Mouse (Mus musculus): ENCODE measurements around the gene Lman2.

Lman2 gene

DNA sequence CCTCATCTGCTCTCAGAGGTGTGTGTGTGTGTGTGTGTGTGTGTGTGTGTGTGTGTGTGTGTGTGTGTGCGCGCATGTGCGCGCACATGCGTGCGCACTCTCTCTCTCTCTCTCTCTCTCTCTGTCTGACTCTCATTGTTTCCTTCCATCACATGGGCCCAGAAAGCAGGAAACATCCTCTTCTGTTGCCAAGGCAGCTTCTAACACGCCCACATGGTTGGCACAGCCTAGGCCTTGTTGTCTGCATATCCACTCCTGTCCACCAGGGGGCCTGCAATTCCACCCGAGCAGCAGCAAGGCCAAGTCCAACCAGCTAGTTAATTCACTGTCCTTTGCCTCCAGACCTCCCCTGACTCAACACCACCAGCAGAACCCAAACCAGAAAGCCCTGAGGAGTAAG lies 35.0 kb downstream of the Lman2 start:
- DNase-seq (ENCODE audit: low read depth, low spot score): peak; percentile 81

- DNase-seq (ENCODE audit: low read depth, low spot score): no peak
These were observed 35.4 kb downstream of the Lman2 start for GRCm38 (mm10) chr13:55327169-55327568.

DNA sequence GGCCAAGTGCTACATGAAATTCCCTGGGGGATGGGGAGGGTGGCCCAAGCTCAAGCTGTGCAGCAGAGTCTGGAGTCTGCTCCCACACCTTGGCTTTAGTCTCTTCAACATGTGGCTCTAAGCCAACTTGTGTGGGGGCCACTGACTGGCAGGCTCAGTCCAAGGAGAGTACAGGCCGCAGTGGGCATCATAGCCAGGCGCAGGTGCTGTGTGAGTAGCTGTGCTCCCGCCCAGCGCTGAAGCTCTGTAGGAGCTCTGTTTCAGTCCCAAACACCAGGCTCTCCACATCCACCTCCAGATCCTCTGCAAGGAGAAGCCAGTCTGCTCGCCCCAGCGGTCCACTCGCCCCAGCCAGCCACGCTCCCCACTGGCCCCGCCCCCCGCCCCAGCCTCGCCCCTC lies 37.0 kb downstream of the Lman2 start:
- no peak for DNase-seq (ENCODE audit: low read depth, low spot score)

DNA sequence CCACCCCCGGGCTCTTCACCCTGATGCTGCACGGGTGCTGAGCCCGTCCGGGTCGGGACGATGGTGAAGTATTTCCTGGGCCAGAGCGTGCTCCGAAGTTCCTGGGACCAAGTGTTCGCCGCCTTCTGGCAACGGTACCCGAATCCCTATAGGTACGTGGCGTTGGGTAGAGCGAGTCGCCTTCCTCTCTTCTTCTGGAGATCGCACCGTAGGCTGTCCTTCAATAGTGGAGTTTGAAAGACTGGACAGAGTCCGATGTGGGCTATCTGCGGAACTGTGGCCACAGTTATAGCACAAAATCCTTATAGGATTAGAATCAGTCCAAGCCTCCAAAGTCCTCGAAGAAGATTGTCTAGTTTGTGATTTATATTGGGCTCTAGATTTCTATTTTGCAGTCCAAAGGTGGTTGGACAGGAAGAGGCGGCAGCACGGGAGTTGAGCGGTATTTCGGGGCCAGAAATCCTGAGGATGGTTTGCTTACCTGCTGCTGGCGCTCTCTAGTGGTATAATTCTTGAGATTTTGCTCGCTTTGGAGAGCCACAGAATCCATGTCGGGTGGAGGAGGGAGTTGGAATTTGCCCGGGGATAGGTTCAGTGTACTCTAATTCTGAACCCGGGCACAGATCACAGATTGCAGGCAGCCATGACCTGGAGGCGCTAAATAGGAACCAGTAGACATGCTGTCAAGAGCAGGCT lies 40.3 kb downstream of the Lman2 start:
- no peak for DNase-seq (ENCODE audit: low read depth, low spot score)

DNA sequence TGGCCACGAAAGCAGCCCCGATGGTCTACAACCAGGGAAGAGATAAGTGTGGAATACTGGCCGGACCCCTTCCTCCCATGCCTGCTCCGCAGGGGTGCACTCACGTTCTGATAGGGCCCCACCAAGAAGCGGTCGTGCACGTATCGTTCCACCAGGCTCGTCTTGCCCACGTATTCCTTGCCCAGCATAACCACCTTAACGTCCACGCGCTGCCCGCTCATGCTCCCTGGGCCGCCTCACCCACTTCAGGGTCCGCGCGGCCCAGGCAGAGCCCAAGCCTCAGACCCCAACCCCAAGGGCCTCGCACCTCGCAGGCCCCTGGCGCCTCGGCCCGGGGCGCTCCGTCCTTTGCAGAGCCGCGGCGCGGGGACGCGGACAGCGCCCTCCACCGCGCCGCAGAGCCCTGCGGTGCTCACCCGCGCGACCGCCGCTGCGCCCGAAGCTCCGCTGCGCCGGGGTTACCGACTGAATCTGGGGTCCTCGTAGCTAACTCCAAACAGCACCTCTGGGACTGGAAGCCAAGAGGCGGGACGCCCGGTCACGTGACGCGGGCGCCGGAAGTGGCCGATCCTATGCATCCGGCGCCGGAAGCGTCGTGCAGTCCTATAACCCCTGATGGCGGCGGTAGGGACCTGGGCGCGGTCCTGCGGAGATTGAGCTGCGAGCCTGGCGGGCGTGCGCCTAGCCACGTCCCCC lies 41.0 kb downstream of the Lman2 start, which contains the start of gene Rab24:
TSS of gene Rab24 (minus strand) at position 513 of the 696 bp plus-strand sequence.
- DNase-seq (ENCODE audit: low read depth, low spot score): no peak

DNA sequence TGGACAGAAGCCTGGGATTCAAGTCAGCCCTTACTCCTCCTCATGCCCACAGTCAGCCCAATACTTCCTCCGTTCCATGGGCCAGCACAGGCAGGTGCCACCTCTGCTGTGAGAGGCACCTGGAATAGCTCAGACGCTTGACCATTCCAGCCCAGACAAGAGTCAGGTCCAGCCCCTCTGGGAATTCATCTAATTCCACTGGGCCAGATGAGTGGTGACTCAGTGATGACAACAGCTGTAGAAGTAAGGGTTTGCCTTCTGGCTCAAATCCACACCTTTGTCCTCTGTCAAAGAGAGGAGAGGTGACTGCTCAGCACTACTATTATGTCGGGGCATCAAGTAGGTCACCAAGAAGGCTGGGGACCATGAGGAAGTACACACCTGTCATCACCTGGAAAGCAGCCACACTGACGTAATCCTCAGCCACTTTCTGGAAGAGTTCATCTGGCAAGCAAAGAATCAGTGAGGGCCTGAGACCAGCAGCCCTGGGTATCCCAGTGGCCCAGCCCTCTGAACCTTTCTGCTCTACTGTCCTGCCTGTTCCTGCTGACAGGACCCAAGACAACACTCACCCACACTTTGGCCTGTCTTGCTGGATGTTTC lies 42.6 kb downstream of the Lman2 start, which contains the start of gene Prelid1:
TSS of gene Prelid1 (plus strand) at position 570 of the 603 bp plus-strand sequence.
- DNase-seq (ENCODE audit: low read depth, low spot score): no peak

DNA sequence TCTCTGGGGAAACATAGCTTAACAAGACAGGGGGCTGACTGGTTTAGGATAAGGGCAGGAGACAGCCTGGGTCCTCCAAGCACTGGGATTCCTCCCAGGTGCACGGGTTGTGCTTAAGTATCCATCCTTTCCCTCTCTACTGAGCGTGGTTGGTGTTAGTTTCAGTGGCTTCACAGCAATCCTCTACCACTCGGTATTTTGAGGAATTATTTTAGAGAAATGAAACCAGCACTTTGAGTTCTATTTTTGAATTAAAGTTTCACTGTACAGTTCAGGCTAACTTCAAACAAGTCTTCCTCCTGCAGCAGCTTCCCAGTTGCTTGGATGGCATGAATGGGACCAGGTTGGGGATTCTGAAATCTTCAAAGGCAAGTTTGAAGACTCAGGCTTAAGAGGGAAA lies 44.2 kb downstream of the Lman2 start:
- no peak for DNase-seq (ENCODE audit: low read depth, low spot score)

DNA sequence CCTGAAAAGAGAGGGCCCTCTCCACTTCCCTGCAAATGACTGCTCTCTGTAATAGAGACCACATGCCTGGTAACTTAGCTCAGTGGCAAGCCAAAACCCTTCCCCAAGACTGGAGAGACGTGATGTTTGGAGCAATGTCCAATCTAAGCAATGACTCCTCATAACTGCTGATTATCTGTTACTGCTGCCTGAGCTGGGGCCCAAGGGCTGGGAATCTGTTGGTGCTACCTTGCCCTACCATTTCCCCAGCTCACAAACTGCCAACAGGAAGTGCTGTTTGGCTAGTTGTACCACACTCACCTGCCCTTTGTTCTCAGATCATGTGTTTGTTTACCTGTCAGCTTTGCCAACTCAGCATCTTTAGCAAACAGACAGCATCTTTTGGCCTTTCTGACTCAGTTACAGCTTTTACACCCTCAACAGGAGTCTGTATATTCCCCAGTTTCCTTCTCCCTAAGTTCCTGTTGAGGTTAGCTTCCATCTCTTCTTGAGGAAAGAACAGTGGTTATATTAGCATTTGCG lies 47.6 kb downstream of the Lman2 start:
- DNase-seq (ENCODE audit: low read depth, low spot score): no peak

DNA sequence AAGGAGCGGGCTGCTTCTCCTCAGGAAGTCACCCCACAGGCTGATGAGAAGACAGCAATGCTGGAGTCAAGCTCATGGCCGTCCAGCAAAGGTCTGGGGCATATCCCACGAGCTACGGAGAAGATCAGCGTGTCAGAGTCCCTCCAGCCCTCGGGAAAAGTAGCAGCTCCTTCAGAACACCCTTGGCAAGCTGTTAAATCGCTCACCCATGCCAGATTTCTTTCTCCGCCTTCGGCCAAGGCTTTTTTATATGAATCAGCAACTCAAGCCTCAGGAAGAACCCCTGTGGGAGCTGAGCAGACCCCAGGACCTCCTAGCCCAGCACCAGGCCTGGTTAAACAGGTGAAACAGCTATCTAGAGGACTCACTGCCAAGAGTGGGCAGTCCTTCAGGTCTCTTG lies 49.5 kb downstream of the Lman2 start:
- DNase-seq (ENCODE audit: low read depth, low spot score): no peak

GRCm38 (mm10) chr13:55312028-55312630 lies 50.5 kb downstream of the Lman2 start:
- DNase-seq (ENCODE audit: low read depth, low spot score): no peak

- DNase-seq (ENCODE audit: low read depth, low spot score): no peak
These were observed 61.7 kb downstream of the Lman2 start for GRCm38 (mm10) chr13:55300913-55301312.

- DNase-seq (ENCODE audit: low read depth, low spot score): no peak
These were observed 65.8 kb downstream of the Lman2 start for GRCm38 (mm10) chr13:55296760-55297159.
